Mouse (Mus musculus) midbrain, embryonic 11.5 days (tissue): ENCODE data around the gene Crip2. TPM values are rescaled to one million over a fixed set of nuclear protein-coding genes. Genes with fewer than 3 reads are reported as not detected.

Experiments used
- ATAC-seq: fragments of 200-750 bp; cut with Nextera tagmentation; 2 replicates; pipeline ENCODE4 v1.8.0; 2017; ENCODE audit warnings: moderate TSS enrichment, moderate library complexity; ENCODE audit not compliant: low FRiP score
- DNase-seq: peaks from one replicate; pipeline ENCODE4 v3.0.0; 2015; ENCODE audit warnings: low spot score; ENCODE audit errors: missing footprints
- H3K27ac ChIP-seq: fragments of 300-500 bp; sonication (generic); 2 replicates; pipeline ENCODE4 v1.5.1; 2014; ENCODE audit warnings: low read depth, low read length
- H3K27me3 ChIP-seq: fragments of 300-500 bp; sonication (generic); 2 replicates; pipeline ENCODE4 v1.6.1; 2014; ENCODE audit warnings: mild to moderate bottlenecking, low read length, moderate library complexity, mixed read lengths; ENCODE audit not compliant: control insufficient read depth, insufficient read depth
- H3K36me3 ChIP-seq: fragments of 300-500 bp; sonication (generic); 2 replicates; pipeline ENCODE4 v1.6.1; 2014; ENCODE audit warnings: mild to moderate bottlenecking, low read length, moderate library complexity, mixed read lengths; ENCODE audit not compliant: control insufficient read depth, insufficient read depth
- H3K4me1 ChIP-seq: fragments of 300-500 bp; sonication (generic); 2 replicates; pipeline ENCODE4 v1.6.1; 2014; ENCODE audit warnings: low read length; ENCODE audit not compliant: control insufficient read depth, insufficient read depth
- H3K4me2 ChIP-seq: fragments of 300-500 bp; sonication (generic); 2 replicates; pipeline ENCODE4 v1.6.1; 2014; ENCODE audit warnings: mild to moderate bottlenecking, moderate library complexity
- H3K4me3 ChIP-seq: fragments of 300-500 bp; sonication (generic); 2 replicates; pipeline ENCODE4 v1.5.1; 2014; ENCODE audit warnings: low read depth, low read length
- H3K9ac ChIP-seq: fragments of 300-500 bp; sonication (generic); 2 replicates; pipeline ENCODE4 v1.6.1; 2014; ENCODE audit warnings: low read length
- H3K9me3 ChIP-seq: fragments of 300-500 bp; sonication (generic); 2 replicates; pipeline ENCODE4 v1.6.1; 2016; ENCODE audit warnings: low read length; ENCODE audit not compliant: control insufficient read depth
- WGBS: fragments of 180-500 bp; shearing (Covaris S2); extraction: QIAGEN DNeasy Blood & Tissue Kit; methylation state at CpG from one replicate; pipeline ENCODE4 v1.1.7; 2014; 5-methylcytosine and 5-hydroxymethylcytosine counted together
- polyA plus RNA-seq: library from polyadenylated mRNA; unstranded; fragments of >200 nt; fragmentation: Nextera tagmentation; extraction: Ambion mirVana; gene quantifications from 2 replicates; pipeline ENCODE4 v1.2.1, GENCODE M21; 2014

Gene Crip2
- polyA plus RNA-seq, 1 experiment from 2014 or later, result 247 TPM

DNA sequence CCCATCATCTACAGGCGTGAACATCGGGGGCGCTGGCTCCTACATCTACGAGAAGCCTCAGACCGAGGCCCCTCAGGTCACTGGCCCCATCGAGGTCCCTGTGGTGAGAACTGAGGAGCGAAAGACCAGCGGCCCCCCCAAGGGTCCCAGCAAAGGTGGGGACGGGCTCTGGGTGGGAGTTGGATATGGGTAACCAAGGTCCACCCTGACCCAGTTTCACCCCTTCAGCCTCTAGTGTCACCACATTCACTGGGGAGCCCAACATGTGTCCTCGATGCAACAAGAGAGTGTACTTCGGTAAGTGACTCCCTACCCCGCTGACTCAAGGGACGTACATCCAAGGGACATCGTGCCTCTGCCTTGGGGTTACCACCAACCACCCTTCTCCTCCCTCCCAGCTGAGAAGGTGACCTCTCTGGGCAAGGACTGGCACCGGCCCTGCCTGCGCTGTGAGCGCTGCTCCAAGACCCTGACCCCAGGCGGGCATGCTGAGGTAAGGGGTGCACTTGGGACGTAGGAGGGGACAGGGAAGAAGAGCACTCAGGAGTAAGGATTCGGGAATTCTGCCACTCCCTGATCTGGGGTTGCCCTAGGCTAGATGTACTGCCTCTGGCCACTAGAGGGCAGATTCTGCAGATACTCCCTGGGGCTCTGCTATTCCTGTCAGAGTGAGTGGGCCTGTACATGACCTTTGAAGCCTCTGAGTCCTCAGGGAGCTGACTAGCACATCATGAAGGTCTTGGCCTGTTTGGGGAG is 4.1 kb downstream of the Crip2 start:
- no peak overlapping the region for H3K4me3 ChIP-seq
- DNase-seq, result no peak
- ATAC-seq, result no peak
- no peaks in the 10 kb centered on the region for H3K9me3 ChIP-seq
- H3K27me3 ChIP-seq, result no peaks in the 10 kb centered on the region; the same call in 1 of the 2 replicates
- no peak overlapping the region for H3K9ac ChIP-seq
- 79% methylated on average over 20 of the region's 20 CpGs for WGBS
- H3K27ac ChIP-seq, result no peak overlapping the region
- no peak overlapping the region for H3K4me2 ChIP-seq
- peaks cover 39% of the 10 kb centered on the region for H3K4me1 ChIP-seq
- peaks cover 4% of the 10 kb centered on the region; the same call in 1 of the 2 replicates for H3K36me3 ChIP-seq

DNA sequence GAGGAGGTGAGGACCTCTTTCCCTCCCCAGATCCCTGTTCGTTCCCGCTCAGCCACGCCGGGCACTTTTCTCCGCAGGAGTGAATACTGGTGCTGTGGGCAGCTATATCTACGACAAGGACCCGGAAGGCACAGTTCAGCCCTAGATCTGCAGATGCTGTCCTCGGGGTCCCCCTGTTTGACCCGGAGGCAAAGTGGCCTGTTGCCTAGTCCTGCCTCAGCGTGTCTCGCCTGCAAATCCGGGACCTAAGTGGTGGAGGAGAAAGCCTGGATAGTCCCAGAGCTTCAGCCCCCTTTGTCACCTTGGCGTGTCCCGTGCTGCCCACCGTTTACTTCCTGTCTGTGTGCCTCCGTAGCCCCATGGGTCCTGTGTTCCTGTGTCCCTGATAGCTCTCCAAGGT is 4.8 kb downstream of the Crip2 start:
- H3K4me1 ChIP-seq, result peaks cover 33% of the 10 kb centered on the region
- no peak overlapping the region for H3K4me2 ChIP-seq
- H3K9ac ChIP-seq, result no peak overlapping the region
- H3K4me3 ChIP-seq, result no peak overlapping the region
- WGBS, result 96% methylated on average over 16 of the region's 16 CpGs
- no peak overlapping the region for H3K27ac ChIP-seq
- no peak for ATAC-seq
- DNase-seq, result no peak
- H3K27me3 ChIP-seq, result no peaks in the 10 kb centered on the region; the same call in 1 of the 2 replicates
- no peaks in the 10 kb centered on the region for H3K9me3 ChIP-seq
- peaks cover 4% of the 10 kb centered on the region; the same call in 1 of the 2 replicates for H3K36me3 ChIP-seq

DNA sequence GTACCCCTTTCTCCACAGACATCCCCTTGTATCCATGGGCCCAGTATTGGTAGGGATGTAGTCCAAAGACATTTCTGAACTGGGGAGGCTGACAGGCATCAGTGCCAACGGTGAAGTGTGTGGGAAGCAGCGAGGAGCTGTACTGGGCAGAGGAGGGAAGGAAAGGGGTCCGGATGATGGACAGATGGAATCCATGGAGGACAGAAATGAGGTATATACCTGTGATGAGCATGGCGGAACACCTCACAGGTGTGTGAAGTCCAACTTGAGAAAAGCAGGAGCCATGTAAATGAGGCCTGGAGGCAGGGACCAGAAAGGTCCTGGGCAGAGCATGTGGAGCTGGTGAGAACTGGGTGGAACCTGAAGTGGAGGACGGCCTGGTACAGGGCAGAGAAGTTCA is 5.6 kb downstream of the Crip2 start:
- DNase-seq (no peak), ATAC-seq (0 out of 2 replicates have a peak, but pooled peaks have one; percentile 7)
- Histone ChIP-seq H3K9ac (no peak overlapping the region), H3K4me2 (no peak overlapping the region), H3K4me3 (no peak overlapping the region), H3K27me3 (peaks cover 1% of the 10 kb centered on the region; the same call in 1 of the 2 replicates), H3K9me3 (no peaks in the 10 kb centered on the region), H3K4me1 (peaks cover 33% of the 10 kb centered on the region), H3K27ac (no peak overlapping the region), H3K36me3 (peaks cover 4% of the 10 kb centered on the region; the same call in 1 of the 2 replicates)
- 91% methylated on average over 5 of the region's 5 CpGs for WGBS

GRCm38 (mm10) chr12:113146112-113147057 is 6.3 kb downstream of the Crip2 start, which contains the start of gene Crip1:
Gene Crip1 (plus strand): TSS chr12:113146316.
- Histone ChIP-seq H3K36me3 (peaks cover 4% of the 10 kb centered on the region; the same call in 1 of the 2 replicates), H3K4me1 (peaks cover 25% of the 10 kb centered on the region), H3K27ac (no peak within 1 kb of the TSS), H3K4me2 (peak within 1 kb of the TSS; percentile 23), H3K4me3 (0 out of 2 replicates have a peak within 1 kb of the TSS, but pooled peaks have one; percentile 1), H3K9me3 (no peaks in the 10 kb centered on the region), H3K27me3 (peaks cover 7% of the 10 kb centered on the region; the same call in 1 of the 2 replicates), H3K9ac (peak within 1 kb of the TSS; percentile 18)
- WGBS, result 7% methylated on average over 45 of the region's 45 CpGs
- peak; percentile 26 for ATAC-seq
- peak; percentile 97 for DNase-seq

GRCm38 (mm10) chr12:113147481-113147880 is 7.4 kb downstream of the Crip2 start:
- Histone ChIP-seq H3K4me1 (peaks cover 20% of the 10 kb centered on the region), H3K27ac (no peak overlapping the region), H3K9ac (no peak overlapping the region), H3K36me3 (peaks cover 4% of the 10 kb centered on the region; the same call in 1 of the 2 replicates), H3K4me2 (no peak overlapping the region), H3K27me3 (peaks cover 9% of the 10 kb centered on the region; the same call in 1 of the 2 replicates), H3K9me3 (no peaks in the 10 kb centered on the region), H3K4me3 (no peak overlapping the region)
- ATAC-seq (no peak), DNase-seq (no peak)
- WGBS, result 87% methylated on average over 8 of the region's 8 CpGs

DNA sequence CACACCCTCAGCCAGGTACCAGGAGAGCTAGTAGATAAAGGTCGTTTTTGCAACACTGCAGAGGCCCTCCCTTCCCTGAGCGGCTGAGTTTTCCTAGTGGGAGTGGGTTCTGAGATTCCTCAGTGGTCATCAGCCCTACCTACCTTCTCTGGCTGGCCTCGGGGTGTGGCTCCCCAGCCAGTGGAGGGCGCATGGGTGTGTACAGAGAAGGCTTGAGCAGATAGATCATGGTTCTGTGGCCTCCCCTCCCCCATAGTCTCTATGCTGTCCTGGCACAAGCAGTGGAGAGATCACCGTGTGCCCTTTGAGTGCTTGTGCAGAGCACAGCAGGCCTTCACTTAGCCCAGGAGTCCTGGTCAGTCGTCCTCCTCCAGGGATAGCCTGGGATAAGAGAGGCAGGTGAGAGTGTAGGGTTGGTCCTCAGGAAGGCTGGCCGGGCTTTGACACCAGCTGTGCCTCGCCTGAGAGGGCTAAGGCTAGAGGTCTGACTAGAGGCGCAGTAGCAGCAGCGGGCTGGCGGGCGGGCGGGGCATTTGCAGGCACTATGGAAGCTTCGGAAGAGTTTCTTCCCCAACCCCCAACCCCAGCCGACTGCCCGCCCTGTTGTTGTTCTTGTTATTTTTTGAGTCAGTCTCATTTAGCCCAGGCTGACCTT is 8.5 kb downstream of the Crip2 start:
- H3K27ac ChIP-seq, result no peak overlapping the region
- no peak overlapping the region for H3K4me2 ChIP-seq
- DNase-seq (peak; percentile 84), ATAC-seq (no peak)
- peaks cover 4% of the 10 kb centered on the region; the same call in 1 of the 2 replicates for H3K36me3 ChIP-seq
- H3K4me1 ChIP-seq, result peaks cover 13% of the 10 kb centered on the region
- H3K4me3 ChIP-seq, result no peak overlapping the region
- peaks cover 13% of the 10 kb centered on the region; the same call in 1 of the 2 replicates for H3K27me3 ChIP-seq
- WGBS, result 35% methylated on average over 16 of the region's 16 CpGs
- H3K9me3 ChIP-seq, result no peaks in the 10 kb centered on the region
- no peak overlapping the region for H3K9ac ChIP-seq

GRCm38 (mm10) chr12:113149341-113149740 is 9.3 kb downstream of the Crip2 start:
- Histone ChIP-seq H3K4me3 (no peak overlapping the region), H3K27ac (no peak overlapping the region), H3K27me3 (peaks cover 13% of the 10 kb centered on the region; the same call in 1 of the 2 replicates), H3K9ac (0 out of 2 replicates have a peak overlapping the region, but pooled peaks have one; percentile 5), H3K4me2 (no peak overlapping the region), H3K36me3 (peaks cover 4% of the 10 kb centered on the region; the same call in 1 of the 2 replicates), H3K9me3 (no peaks in the 10 kb centered on the region), H3K4me1 (peaks cover 13% of the 10 kb centered on the region)
- no peak for ATAC-seq
- DNase-seq, result no peak
- 59% methylated on average over 4 of the region's 4 CpGs for WGBS

DNA sequence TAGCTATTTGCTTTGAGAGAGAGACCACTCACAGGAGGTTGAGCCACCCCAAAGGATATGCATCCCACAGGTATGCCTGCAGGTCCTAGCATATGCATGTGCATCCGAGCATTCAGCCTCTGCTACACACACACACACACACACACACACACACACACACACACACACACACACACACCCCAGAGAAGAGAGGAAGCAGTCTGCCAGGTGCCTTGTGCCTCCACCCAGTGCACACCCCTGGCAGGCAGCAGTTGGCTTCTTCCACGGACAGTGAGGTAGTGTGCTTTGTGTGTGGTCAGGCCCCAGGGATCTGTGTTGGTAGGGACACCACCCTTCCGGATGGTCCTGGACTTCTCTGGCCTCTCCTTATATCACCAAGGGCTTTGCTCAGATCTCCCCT is 9.9 kb downstream of the Crip2 start:
- Histone ChIP-seq H3K9ac (no peak overlapping the region), H3K4me2 (no peak overlapping the region), H3K9me3 (no peaks in the 10 kb centered on the region), H3K4me3 (no peak overlapping the region), H3K36me3 (0 out of 2 replicates have a peak, but pooled peaks cover 2% of the 10 kb centered on the region), H3K27ac (no peak overlapping the region), H3K4me1 (peaks cover 13% of the 10 kb centered on the region), H3K27me3 (peaks cover 13% of the 10 kb centered on the region; the same call in 1 of the 2 replicates)
- DNase-seq (peak; percentile 75), ATAC-seq (no peak)
- 74% methylated on average over 3 of the region's 3 CpGs for WGBS
